Mouse (Mus musculus): ENCODE results near the gene Btn1a1. TPM values are rescaled to one million over a fixed set of nuclear protein-coding genes. Genes with fewer than 3 reads are reported as not detected.

Btn1a1 gene
- polyA plus RNA-seq, 1 experiment, result 0.06 TPM

- Histone ChIP-seq H3K27ac (ENCODE audit: insufficient read depth, low read length) (no peak overlapping the region), H3K4me3 (ENCODE audit: insufficient read depth, low read length) (no peak overlapping the region), H3K4me1 (ENCODE audit: control insufficient read depth, insufficient read depth, low read length) (no peaks in the 10 kb centered on the region; the same call in 1 of the 2 replicates)
- no peak for TF ChIP-seq CTCF (IDR thresholded peaks at IDR 0.05; ENCODE audit: extremely low read depth, insufficient read depth, low read length)
- TF ChIP-seq POLR2A (IDR thresholded peaks at IDR 0.05; ENCODE audit: extremely low read depth, insufficient read depth, low read length), result no peak
These were observed 37.3 kb downstream of the Btn1a1 start for GRCm38 (mm10) chr13:23428166-23428993.

- Histone ChIP-seq H3K4me1 (ENCODE audit: control insufficient read depth, insufficient read depth, low read length) (peaks cover 3% of the 10 kb centered on the region), H3K4me3 (ENCODE audit: insufficient read depth, low read length) (no peak overlapping the region), H3K27ac (ENCODE audit: insufficient read depth, low read length) (no peak overlapping the region)
- no peak for TF ChIP-seq CTCF (IDR thresholded peaks at IDR 0.05; ENCODE audit: extremely low read depth, insufficient read depth, low read length)
- TF ChIP-seq POLR2A (IDR thresholded peaks at IDR 0.05; ENCODE audit: extremely low read depth, insufficient read depth, low read length), result no peak
These were observed 38.2 kb downstream of the Btn1a1 start for GRCm38 (mm10) chr13:23427401-23427910.

- no peak overlapping the region for H3K4me3 ChIP-seq (ENCODE audit: insufficient read depth, low read length)
These were observed 38.8 kb downstream of the Btn1a1 start for GRCm38 (mm10) chr13:23426922-23427321.

GRCm38 (mm10) chr13:23426335-23426734, 39.4 kb downstream of the Btn1a1 start:
- H3K4me1 ChIP-seq (ENCODE audit: control insufficient read depth, insufficient read depth, low read length), result peaks cover 3% of the 10 kb centered on the region
- no peak overlapping the region for H3K27ac ChIP-seq (ENCODE audit: insufficient read depth, low read length)
- no peak for TF ChIP-seq POLR2A (IDR thresholded peaks at IDR 0.05; ENCODE audit: extremely low read depth, insufficient read depth, low read length)
- TF ChIP-seq CTCF (IDR thresholded peaks at IDR 0.05; ENCODE audit: extremely low read depth, insufficient read depth, low read length), result no peak
- no peak overlapping the region for H3K4me3 ChIP-seq (ENCODE audit: insufficient read depth, low read length)

More at GRCm38 (mm10) chr13:23426922-23427321, 38.8 kb downstream of the Btn1a1 start:
- TF ChIP-seq POLR2A (IDR thresholded peaks at IDR 0.05; ENCODE audit: extremely low read depth, insufficient read depth, low read length) (no peak), CTCF (IDR thresholded peaks at IDR 0.05; ENCODE audit: extremely low read depth, insufficient read depth, low read length) (no peak)
- Histone ChIP-seq H3K27ac (ENCODE audit: insufficient read depth, low read length) (no peak overlapping the region), H3K4me1 (ENCODE audit: control insufficient read depth, insufficient read depth, low read length) (peaks cover 3% of the 10 kb centered on the region)

GRCm38 (mm10) chr13:23425505-23425904, 40.2 kb downstream of the Btn1a1 start:
- no peak overlapping the region for H3K27ac ChIP-seq (ENCODE audit: insufficient read depth, low read length)
- H3K4me3 ChIP-seq (ENCODE audit: insufficient read depth, low read length), result no peak overlapping the region; the same call in 1 of the 2 replicates
- TF ChIP-seq POLR2A (IDR thresholded peaks at IDR 0.05; ENCODE audit: extremely low read depth, insufficient read depth, low read length) (no peak), CTCF (IDR thresholded peaks at IDR 0.05; ENCODE audit: extremely low read depth, insufficient read depth, low read length) (no peak)
- H3K4me1 ChIP-seq (ENCODE audit: control insufficient read depth, insufficient read depth, low read length), result peaks cover 3% of the 10 kb centered on the region

GRCm38 (mm10) chr13:23424494-23425325, 41.0 kb downstream of the Btn1a1 start:
- Histone ChIP-seq H3K27ac (ENCODE audit: insufficient read depth, low read length) (no peak overlapping the region), H3K4me3 (ENCODE audit: insufficient read depth, low read length) (peak overlapping the region; percentile 93), H3K4me1 (ENCODE audit: control insufficient read depth, insufficient read depth, low read length) (peaks cover 3% of the 10 kb centered on the region)
- TF ChIP-seq POLR2A (IDR thresholded peaks at IDR 0.05; ENCODE audit: extremely low read depth, insufficient read depth, low read length) (no peak), CTCF (IDR thresholded peaks at IDR 0.05; ENCODE audit: extremely low read depth, insufficient read depth, low read length) (peak; percentile 70)

- no peak overlapping the region for H3K27ac ChIP-seq (ENCODE audit: insufficient read depth, low read length)
These were observed 41.7 kb downstream of the Btn1a1 start for GRCm38 (mm10) chr13:23424052-23424380.

GRCm38 (mm10) chr13:23423286-23424051, 42.2 kb downstream of the Btn1a1 start, which contains the start of gene Abt1:
TSS of gene Abt1 (minus strand) at chr13:23423866.
- H3K27ac ChIP-seq (ENCODE audit: insufficient read depth, low read length), result no peak within 1 kb of the TSS
- TF ChIP-seq POLR2A (IDR thresholded peaks at IDR 0.05; ENCODE audit: extremely low read depth, insufficient read depth, low read length), result peak; percentile 73
- no peak for TF ChIP-seq CTCF (IDR thresholded peaks at IDR 0.05; ENCODE audit: extremely low read depth, insufficient read depth, low read length)
- peak within 1 kb of the TSS; percentile 93 for H3K4me3 ChIP-seq (ENCODE audit: insufficient read depth, low read length)
- H3K4me1 ChIP-seq (ENCODE audit: control insufficient read depth, insufficient read depth, low read length), result peaks cover 3% of the 10 kb centered on the region

More at GRCm38 (mm10) chr13:23424052-23424380, 41.7 kb downstream of the Btn1a1 start:
- peak overlapping the region; percentile 93 for H3K4me3 ChIP-seq (ENCODE audit: insufficient read depth, low read length)
- H3K4me1 ChIP-seq (ENCODE audit: control insufficient read depth, insufficient read depth, low read length), result peaks cover 3% of the 10 kb centered on the region
- TF ChIP-seq POLR2A (IDR thresholded peaks at IDR 0.05; ENCODE audit: extremely low read depth, insufficient read depth, low read length) (peak; percentile 1; the same call in 1 of the 2 replicates), CTCF (IDR thresholded peaks at IDR 0.05; ENCODE audit: extremely low read depth, insufficient read depth, low read length) (no peak)

Data from cortical plate, adult 2 months (tissue).